Mouse (Mus musculus): ENCODE results near the gene Pitpnc1.

Pitpnc1 gene

DNA sequence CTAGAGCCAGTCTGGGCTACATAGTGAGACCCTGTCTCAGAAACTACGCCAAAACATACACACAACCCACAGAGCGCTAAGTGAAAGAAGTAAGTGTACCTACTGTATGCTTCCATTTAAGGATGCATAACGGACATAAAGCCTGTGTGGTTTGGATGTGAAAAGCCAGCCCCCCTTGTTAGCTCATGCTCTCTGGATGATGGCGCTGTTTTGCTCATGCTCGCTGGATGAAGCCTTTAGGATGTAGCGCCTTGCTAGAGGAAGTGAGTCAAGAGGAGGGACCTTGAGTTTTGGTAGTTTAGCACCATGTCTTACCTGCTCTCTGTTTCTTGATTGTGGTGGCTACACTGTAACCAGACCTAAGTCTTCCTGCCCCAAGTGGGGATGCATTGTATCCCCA lies 96.9 kb downstream of the Pitpnc1 start:
- no peak for DNase-seq (ENCODE audit: low spot score in 2 of 2)

DNA sequence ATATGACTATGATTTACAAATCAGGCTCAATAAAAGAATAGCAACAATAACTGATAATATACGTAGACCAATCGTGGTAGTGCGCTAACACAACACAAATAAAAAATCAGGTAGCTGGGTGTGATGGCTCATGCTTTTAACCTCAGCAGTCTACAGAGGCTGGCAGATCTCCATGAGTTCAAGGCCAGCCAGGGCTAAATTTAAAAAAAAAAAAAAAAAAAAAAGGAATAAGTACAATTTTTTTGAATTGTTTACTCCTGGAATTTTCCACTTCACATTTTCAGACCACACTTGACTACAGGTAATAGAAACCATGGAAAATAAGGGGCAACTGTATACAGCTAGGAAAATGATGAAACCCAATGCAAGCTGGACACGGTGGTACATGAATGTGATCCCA lies 97.3 kb downstream of the Pitpnc1 start:
- DNase-seq (ENCODE audit: low spot score in 2 of 2), result no peak

DNA sequence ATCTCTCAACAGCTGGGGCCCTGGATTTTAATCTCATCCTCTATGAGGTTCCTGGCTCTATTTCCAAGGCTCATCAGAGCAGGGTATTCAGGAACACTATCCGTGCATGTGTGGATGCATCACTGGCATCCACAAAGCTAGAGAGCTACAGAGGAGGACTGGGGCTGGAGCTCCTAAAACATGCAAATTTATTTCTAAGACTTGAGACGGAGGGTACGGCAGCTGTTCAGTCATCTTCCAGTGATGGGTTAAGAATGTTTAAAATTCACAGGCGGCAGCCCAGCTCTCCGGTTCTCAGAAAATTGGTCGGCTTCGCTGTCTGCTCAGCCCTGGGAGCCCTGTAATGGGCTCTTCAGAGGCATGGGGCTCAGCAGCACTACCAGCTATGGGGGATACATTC lies 97.8 kb downstream of the Pitpnc1 start:
- DNase-seq (ENCODE audit: low spot score in 2 of 2), result peak in 1 of 2 experiments; percentile 23

DNA sequence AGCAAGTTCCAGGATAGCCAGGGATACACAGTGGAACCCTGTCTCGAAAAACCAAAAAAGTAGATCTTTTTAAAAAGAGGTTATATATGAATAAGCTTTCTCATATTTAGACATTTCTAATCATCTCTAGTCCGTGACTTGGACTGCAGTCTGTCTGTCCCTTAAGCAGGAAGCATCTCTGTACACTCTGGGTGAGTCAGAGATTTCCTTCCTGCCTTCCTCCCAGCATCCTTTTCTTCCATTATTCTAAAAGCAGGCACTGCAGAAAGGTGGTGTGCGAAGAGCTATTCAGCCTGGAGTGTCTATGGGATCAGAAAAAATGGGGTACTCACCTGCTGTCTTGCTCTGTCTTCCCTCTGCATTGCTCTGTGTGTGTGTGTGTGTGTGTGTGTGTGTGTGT lies 100.0 kb downstream of the Pitpnc1 start:
- DNase-seq (ENCODE audit: low spot score in 2 of 2), result no peak

DNA sequence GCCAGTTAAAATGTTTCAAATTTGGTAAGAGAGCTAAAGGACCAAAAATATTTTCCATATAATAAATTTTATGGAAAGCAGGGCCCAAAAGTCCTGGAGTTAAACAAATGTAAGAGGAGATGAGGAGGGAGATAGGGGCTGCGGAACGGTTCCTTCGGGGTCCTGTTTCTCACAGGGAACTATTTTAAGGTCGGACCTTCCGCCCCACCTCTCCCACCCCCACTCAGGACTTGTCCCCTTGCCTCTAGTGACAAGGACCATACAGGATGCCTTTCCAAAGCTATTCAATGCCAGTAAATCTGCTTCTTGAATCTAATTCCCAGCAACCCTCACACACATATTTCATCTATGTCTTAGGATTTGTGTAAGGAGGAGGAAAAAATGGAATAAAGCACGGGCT lies 100.8 kb downstream of the Pitpnc1 start:
- DNase-seq (ENCODE audit: low spot score in 2 of 2), result no peak

DNA sequence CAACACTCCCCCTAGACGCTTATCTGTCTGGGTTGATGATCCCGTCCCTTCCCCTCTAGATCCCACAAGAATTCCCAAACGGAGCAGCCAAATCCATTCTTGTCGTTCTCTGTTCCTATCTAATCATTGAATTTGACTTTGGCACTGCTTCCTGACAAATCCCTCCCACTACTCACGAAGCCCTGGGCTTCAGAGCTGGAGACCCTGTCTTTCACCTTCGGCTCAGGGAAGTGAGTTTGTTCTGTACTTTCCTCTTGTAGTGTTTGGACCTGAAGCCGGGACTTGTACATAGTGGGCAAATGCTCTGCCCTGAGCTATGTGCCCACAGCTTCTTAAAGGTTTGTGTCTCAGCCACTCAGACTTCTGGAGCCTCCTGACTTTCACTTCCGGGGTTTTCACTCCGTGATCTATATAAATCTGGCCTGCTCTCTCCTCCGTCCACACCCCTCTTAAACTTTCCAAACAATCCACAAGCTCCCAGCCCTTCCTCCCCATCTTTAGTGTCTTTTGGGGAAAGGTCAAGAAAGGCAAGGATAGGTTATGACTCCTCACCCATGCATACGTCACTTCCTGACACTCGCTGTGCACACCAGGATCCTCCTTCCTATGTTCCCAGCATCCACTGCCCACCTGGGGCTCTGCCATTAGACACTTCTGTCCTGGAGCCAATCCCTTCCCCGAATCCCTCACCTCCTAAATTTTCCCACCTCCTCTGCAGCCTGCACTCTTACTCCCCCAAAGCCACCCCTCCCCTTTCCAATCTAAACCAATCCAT lies 104.4 kb downstream of the Pitpnc1 start:
- DNase-seq (ENCODE audit: low spot score in 2 of 2), result no peak

DNA sequence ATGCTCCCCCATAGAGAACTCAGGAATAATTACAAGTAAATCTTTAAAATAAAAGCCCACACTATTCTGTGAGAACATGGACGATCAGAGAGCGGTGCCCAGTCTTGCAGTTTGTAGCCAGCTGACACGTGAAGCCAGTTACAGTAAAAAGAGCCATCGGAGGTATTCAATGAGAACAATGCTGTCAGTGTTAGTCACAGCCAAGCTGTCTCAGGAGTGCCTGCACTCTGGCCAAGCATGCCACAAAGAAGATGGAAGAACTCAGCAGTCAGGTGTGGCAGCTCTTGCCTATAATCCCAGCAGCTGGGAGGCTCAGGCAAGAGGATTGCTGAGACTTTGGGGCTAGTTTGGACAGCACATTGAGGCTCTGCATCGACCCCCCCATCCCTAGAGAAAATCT lies 111.8 kb downstream of the Pitpnc1 start:
- no peak for DNase-seq (ENCODE audit: low spot score in 2 of 2)

DNA sequence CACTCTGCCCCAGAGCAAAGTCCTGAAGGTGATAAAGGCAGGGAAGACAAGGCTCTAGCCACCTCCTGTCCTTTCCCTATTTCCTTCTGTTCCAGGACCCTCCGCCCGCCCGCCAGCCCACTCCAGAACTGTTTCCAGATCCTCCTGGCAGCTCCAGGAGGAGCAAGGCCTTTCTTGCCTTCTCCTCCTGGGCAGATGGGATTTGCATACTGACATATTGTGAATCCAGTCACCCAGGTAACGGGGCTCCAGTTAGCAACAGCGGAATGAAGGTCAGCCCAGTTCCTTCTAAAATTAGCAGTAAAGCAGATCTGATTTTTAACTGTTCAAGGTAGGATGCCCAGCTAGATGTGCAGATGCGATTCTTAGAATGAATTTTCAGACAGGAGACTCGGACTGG lies 114.3 kb downstream of the Pitpnc1 start:
- DNase-seq (ENCODE audit: low spot score in 2 of 2), result no peak

DNA sequence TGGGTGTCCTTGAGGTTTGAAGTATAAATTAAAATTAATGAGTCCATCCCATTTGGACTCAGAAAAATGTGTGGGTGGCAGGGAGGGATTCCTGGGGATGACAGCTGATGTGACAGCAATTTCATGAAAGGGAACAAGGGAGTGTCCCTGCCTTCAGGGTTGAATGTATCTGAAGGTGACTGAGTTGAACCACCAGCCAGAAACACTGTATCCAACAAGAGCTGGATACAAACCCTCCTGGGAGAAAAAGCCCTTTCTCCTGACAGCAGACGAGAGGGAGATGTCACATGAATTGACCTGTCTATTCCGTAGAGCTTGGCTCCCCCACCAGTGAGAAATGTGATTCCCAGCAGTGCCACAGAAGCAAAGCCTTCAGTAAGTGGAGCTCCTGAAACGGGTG lies 115.0 kb downstream of the Pitpnc1 start:
- no peak for DNase-seq (ENCODE audit: low spot score in 2 of 2)

DNA sequence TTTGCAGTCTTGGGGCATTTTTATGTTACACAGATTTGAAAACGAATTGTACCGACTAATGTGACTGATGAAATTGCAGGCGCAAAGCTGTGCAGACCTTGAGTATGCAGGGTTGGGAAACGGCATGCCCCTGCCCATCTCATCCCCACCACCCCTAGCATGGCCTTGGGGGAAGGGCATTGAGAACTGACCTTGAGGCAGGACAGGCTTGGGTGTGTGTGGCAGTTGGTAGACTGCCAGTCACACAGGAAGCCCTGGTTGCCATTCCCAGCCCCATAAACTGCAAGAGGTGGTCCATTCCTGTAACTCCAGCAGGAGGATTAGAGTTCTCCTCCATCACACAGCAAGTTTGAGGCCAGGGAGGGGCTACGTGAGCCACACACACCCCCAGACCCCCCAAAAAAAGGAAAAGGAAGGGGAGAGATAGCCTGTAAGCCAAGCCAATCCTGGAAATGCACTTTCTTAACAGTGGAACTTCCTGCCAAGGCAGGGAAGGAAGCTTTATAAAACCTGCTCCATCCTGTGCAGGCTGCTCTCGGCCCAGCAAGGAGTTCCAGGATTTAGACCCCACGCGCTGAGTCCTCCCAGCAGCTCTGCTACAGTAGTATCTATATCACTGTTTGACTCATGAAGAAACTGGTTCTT lies 115.9 kb downstream of the Pitpnc1 start:
- DNase-seq (ENCODE audit: low spot score in 2 of 2), result no peak

DNA sequence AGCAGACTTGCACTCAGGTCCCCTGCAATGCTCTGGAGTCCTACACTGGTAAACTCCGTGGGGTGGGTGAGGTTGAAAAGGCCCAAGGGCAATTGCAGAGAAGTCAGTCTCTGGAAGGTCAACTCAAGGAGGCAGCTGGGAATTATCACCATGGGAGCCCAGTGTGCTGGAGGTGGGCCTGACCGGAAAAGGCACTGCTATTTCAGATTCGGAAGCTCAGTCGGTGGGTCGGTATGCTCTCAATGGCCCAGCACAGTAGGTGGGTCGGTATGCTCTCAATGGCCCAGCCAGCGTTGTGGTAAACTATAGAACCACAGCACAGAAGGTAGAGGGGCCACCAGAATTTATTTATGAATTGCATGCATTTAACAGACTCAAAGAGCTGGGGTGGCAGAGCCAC lies 117.9 kb downstream of the Pitpnc1 start:
- DNase-seq (ENCODE audit: low spot score in 2 of 2), result no peak

DNA sequence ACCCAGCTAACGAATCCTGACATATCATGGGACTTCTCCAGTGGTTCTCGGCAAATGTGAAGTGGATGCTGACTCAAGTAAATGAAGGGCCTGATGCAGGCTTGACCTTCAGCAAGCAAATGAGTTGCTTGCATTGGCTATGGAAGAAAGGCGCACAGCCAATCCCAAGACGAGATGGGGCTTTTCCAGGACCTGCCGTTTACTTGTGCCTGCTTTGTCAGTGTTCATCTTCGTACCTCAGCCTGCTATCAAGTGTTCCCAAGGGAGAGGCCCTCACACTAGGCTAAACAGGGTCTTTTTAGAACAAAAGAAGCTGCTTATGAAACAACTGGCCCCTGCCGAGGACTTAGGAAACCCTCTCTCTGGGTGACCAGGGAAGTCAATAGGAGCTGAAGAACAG lies 120.7 kb downstream of the Pitpnc1 start:
- DNase-seq (ENCODE audit: low spot score in 2 of 2), result no peak

DNA sequence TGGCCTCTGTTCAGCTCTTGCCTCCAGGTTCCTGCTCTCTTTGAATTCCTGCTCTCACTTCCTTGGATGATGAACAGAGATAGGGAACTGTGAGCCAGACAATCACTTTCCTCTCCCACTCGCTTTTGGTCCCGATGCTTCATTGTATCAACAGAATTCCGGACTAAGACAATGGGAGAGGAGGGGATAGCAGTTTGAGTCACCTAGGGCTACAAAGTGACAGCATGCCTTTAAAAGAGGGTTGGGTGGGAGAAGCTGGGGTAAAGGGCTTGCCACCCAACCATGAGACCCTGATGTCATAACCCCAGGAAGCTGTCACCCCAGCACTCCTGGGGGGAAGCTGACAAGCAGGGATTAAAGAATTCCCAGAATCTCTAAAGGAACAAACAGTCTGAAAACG lies 127.5 kb downstream of the Pitpnc1 start:
- DNase-seq (ENCODE audit: low spot score in 2 of 2), result no peak

DNA sequence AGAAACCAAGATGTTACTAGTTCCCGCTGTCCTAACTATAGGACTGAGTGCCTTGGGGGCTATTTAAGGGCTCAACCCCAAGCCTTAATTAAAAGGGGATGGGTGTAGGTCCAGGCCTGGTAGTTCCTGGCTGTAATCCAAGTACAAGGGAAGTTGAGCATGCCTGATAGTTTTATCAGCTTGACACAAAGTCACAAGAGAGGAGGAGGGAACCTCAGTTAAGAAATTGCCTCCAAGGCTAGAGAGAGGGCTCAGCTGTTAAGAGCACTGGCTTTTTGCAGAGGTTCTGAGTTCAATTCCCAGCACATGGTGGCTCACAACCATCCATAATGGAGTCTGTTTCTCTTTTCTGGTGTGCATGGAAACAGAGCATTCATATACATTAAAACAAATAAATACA lies 128.1 kb downstream of the Pitpnc1 start:
- DNase-seq (ENCODE audit: low spot score in 2 of 2), result no peak

DNA sequence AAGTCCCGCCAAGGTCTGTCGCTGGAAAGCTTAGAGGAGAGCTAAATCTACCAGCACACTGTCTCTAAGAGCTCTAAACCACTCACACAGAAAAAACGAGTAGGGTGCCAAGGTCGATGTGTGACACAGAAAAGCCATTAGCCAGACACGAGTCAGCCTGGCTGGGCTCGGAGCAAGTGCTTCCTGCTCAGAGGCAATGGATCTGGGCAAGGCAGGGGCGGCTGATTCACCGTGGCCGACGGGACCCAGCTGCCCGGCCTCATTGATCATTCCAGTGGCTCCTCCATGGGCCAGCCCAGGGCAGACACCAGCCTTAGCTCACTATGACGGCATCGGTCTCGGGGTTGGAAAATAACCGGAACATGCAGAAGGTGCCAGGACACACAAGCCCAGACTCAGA lies 129.2 kb downstream of the Pitpnc1 start:
- no peak for DNase-seq (ENCODE audit: low spot score in 2 of 2)

DNA sequence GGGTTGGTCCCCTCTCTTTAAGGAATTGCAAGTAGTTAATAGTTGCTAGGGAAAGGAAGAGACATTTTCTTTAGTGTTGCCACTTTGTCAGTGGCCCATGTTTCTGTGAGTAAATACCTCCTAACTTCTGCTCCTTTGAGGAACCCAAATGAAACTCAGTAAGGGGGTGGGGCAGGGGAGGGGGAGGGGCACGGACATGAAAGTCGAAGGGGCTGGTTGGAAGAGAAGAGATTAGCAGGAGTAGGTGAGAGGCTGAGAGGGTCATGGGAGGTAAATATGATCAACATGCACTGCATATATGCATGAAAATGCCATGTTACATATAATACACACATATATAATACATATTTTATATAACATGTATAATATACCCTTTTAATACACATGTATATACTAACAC lies 129.7 kb downstream of the Pitpnc1 start:
- DNase-seq (ENCODE audit: low spot score in 2 of 2), result no peak

DNA sequence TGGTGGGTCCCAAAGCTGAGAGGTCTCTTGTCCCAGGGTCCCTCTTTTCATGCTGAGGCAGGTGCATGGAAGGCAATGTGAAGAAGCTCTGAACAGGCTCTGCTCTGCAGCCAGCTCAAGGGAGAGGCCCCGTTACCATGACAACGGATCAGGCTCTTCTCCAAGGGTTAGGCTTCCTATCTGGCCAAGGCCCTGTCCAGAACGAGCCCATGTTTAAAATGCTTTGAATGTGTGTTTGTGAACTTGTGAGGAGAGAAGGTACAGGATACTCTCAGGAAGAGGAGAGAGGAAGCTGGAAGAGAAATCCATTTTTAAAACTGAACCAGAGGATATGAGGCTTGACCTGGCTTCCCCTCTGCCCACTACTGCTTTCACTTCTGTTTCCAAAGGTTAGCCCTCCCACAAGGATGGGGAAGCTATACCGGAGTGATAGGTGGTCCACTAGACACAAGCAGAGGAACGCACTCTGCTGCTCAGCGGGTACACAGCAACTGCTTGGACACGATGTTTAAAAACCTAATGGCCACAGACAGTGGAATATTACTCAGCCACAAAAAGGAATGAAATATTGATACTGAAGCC lies 131.2 kb downstream of the Pitpnc1 start:
- DNase-seq (ENCODE audit: low spot score in 2 of 2), result no peak

DNA sequence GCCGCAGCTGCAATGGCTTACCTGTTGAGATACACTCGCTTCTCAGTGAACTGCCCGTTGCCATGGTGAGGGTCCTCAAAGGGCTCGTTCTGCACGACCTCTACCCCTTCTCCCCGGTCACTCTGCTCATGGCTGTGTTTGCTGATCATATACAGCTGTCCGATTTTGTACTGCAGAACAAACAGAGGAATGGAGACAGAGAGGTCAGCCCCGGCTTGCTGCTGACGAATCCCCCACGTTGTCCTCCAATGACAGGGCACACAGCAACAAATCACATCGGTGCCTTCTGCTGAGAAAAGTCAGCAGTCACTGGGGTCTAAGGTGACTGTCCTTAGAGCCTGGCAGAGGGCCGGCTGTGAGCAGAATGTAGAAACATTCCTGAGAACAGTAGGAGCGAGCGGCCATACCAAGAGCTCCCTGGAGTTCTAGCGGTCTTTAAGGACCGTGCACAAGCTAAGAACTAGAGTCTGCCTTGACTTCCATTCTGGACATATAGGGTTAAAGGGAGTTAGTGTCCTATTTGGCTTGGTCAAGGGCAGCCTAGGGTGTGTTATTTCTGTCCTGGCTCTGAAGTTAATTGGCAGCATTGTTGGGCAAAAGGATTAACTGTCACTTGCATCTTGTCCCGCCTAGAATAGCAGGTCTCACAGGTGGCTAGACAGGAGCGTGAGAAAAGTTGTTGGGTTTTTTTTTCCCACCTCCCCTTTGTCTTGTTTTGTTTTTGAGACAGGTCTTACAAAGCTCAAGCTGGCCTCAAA lies 132.9 kb downstream of the Pitpnc1 start:
- no peak for DNase-seq (ENCODE audit: low spot score in 2 of 2)

DNA sequence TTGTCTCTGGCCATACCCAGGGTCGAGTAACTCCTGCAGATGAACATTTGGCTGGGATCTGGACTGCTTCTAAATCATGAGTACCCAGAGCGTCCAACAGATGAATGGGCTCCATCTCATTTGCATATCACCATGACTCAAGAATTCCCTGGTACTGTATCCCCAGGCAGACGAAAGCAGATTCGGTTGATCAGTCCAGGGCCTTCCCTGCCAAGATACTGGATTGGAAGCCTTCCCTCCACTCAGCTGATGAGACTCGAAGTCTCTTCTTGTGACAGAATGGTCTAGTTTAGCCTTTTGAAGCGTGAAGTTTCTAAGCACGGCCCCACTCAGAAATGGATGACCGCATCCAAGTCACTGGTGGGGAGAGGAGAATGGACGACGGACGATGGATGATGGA lies 134.7 kb downstream of the Pitpnc1 start:
- no peak for DNase-seq (ENCODE audit: low spot score in 2 of 2)

DNA sequence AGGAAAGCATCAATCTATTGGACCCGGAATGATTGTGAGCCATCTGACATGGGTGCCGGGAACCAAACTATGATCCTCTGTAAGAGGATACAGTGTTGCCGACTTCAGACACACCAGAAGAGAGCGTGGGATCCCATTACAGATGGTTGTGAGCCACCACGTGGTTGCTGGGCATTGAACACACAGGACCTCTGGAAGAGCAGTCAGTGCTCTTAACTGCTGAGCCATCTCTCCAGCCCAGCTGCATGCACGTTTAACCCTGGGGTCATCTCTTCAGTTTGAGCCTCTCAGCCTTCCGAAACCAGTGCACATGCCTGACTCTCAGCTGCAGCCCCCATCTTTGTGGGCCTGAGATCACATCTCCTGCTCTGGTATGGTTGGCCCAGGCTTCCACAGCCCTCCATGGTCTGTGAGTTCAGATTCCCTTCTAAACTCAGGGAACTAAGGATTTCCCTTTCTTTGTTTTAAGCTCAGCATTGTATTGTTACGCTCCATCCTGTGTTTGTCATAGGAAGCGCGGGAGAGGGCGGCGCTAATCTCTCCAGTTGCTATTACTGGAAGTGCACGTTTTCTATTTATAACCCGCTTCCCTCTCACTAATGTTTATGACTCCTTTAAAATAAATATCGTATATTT lies 135.5 kb downstream of the Pitpnc1 start:
- no peak for DNase-seq (ENCODE audit: low spot score in 2 of 2)

DNA sequence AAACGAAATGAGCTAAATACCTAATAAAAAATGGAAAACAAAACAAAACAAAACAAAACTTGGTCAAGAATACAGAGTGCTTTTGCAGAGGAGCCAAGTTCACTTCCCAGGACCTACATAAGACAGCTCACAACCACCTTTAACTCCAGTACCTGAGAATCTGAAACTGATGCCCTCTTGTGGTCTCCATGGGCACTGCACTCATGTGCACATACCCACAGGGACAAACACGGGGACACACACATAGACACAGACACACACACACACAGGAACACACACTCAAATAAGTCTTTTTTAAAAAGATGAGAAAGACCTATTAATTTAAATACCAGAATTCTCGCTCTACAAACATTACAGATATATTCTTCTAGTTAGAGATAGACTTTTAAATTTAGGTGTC lies 137.6 kb downstream of the Pitpnc1 start:
- no peak for DNase-seq (ENCODE audit: low spot score in 2 of 2)

DNA sequence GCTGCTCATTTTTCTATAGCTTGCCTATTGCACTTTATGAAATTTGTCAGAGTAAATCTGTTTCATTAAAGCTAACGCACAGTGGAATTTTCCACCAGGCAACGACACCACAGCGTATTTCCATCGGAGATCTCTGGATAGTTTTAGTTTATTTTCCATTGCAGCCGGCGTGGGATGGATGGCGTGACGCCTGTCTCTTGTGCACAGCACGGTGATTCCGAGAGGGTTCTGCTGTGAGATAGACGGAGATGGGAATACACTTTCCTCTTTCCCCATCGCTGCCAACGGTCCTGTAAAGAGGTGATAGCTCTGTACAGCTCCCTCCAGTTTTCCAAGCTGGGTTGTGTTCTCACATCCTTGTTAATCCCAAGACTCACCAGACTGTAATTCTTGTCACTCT lies 138.2 kb downstream of the Pitpnc1 start:
- DNase-seq (ENCODE audit: low spot score in 2 of 2), result peak in 1 of 2 experiments; percentile 32

Measured in right cerebral cortex, postnatal 36 days (tissue).